Mouse (Mus musculus): ENCODE results near the gene Lpar5.

Lpar5 gene

DNA sequence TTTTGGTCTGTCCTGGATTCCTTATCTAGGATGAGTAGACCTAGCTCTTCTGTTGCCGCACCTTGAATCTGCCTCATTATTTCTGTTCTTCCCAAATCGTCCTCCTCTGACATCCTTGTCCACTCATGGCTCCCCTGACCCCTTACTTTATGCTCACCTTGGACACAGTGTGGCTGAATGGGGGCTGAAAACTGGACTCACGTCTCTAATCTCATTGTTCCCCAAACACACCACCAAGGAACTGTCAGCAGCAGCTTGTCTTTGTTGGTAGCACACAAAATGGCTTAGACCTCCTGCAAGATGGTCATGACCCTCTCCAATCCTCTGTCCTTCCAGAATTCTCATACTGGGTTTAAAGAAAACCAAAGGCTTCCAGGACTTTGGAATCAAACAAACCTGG, 20.2 kb downstream of the Lpar5 start:
- DNase-seq: no peak

DNA sequence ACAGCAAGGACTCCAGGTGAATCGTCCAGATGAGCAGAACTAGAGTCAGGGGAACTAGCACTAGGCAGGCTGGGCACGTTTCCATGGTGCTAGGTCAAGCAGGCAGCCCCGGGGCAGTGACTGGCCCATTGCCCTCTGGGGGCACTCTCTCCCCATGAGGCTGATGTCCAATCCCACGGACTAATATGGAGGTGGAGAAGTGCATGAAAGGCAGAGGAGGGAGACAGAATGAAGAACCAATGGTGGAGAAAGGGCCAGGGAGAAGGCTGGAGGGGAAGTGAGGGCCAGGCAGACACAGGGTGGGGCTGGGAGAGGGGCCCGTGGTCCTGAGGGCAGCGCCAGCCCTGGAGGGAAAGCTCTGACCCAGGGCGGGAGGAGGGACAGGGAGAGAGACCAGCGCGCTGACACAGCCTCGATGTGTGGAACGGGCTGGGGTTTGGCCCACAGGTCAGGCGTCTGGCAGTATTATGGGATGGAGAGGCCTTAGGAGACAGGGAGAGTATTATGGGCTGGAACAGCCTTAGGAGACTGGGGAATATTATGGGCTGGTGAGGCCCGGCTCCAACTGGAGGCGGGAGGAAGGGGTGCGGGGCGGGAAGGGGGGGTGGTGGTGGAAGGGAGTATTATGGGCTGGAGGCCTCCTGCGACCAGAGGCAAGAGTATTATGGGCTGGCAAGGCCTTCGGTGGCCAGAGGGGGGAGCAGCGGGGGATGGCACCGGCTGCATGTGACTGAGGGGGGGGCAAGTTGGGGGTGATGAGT, 21.0 kb downstream of the Lpar5 start:
- no peak for DNase-seq

DNA sequence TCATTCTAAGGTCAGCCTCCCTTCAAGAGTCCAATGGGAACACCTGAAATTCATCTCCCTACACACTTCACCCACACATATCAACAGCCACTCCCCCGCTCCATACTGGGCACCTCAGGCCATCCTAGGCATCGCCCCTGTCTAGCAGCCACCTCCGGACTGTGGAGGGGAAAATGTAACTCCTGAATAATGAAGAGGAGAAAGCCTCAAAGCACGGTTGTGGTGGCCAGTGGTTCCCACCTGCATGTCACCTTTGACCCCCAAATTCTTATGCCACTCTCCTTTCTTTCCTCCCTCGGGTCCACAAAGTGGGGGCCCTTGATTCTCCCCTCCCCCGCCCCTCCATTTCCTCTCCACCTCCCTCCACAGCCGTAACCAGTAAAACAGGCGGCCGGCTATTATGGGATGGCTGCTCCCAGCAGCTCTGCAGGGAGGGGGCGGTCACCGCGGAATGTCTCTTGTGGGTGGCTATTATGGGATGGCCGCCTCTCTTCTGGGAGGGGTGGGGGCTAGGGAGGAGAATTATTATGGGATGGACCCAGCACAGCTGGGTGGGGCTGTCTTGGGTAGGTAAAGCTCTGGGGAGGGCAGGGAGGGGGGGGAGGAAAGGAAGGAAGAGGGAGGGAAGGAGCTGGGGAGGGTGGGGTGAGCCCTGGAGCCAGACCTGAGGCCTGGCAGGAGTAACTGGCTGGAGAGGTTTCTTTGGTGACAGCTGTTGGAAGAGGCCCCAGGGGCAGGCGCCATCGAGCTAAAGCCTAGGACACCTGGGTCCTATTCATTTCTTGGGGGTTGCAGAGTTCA, 22.0 kb downstream of the Lpar5 start:
- no peak for DNase-seq

DNA sequence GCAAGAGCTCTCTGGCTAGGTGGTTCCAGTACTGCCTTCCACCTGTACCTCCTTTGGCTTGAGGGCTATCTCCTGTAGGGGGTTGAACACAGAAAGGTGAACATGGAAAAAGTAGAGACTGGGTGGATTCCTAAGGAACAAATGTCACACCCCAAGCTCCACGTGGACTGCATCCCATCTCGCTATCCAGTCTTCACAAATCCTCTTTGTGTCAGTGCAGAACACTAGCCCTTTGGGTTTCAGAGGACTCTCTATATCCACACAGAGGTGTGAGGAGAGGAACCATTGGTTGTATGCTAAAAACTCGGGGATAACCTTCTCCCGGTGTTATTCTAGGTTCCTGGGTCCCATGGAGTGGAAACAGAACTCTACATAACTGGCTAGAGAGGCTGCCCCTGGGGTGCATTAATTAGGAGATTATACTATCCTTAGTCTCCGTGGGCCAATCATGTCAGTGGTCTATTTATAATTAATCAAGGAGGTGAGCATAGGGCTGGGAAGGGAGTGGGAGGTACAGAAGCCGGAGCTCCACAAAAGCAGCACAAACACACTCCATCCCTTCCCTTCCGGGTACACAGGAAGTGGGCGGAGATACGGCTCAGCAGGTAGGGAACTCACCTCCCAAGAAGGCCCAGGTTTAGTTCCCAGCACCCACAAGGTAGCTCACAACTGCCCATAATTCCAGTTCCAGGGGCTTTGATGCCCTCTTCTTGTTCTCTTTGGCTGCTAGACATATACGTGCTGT, 22.8 kb downstream of the Lpar5 start:
- no peak for DNase-seq

DNA sequence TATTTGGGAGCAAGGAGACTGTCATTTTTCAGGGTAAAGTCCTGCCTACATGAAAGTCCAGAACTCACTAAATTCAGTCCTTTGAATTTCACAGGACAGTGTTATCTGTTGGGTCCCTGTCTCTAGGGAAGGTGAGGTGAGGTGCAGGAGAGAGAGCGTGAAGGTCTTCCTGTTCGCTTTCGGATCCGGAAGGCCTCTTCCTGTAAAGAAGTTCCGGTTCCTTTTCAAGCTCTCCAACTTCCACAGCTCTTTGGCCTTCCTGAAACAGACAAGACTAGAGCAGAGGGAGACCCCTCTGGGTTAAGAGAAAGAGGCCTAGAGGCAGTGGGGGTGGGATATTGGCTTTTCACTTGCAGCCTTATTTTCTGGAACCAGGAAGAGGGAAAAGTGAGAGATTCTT, 24.7 kb downstream of the Lpar5 start:
- DNase-seq: no peak

DNA sequence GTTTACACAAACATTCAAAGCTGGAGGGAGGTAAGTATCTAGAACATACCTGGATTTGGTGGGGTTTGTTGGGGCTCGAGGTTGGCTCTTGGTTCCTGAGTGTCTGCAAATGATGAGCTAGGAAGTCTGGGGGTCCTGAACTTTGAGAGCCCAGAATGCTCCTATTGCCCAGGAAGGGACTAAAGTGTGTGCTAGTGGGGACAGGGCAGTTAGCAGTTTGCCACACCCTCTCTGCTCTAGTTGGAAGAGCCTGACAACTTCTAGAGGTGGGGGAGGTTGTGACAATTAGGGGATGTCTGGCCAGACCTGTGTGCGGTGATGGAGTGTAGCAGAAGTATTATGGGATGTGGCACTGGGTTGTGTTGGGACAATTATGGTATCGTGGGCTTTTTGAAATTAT, 27.1 kb downstream of the Lpar5 start:
- peak in 1 of 2 experiments; percentile 23 for DNase-seq

DNA sequence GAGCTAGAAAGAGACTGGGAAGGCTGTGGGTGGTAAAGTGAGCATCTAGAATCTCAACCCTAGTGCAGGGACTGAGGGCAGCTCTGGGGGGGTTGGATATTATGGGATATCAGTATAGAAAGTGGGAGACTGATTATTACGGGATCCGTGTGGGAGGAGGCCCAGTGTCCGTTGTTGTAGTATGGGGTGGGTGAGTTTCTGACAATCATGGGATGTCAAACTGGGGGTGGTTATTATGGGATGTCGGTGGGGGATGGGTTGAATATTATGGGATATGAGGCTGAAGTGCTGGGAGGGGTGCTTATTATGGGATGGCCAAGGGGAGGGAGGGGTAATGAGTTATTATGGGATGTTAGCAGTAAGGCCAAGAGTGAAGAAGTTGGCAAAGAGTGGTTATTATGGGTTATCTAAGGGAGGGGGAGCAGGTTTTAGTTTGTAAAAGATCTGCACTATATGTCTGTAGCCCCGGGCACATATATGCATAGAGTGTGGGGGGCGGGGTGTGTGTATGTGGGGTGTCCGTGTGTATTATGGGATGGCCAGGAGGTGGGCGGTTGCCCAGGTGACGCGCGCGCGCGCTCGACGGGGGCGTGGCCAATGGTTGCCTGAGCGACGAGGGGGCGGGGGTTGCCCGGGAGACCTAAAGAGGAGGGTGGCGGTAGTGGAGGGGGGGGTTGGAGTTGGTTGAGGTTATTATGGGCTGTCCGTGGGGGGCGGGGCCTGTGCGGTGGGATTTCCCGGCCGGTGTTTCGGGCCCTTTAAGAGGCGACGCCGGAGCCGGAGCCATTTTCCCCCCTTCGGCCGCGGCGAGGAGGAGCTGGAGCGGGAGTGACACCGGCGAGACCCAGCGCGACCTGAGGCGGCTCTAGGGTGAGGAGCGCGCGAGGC, 27.9 kb downstream of the Lpar5 start, which contains the start of gene Chd4:
TSS of gene Chd4 (plus strand) at position 591 of the 888 bp plus-strand sequence.
- peak; percentile 92 to 95 for DNase-seq

DNA sequence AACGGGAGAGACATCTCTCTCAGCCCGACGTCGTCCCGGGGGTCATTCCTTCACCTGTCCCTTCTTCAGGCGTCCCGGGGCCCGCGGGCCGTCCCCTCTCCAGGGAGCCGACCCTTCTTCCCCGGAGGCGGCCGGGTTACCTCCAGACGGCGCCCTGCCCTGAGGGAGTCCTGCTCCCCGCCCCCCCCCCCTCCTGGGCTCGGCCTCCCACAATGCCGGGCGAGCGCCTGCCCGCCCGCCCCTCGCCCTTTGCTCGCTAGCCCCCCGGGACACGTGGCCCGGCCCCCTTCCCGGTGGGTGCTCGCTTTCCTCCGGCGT, 28.5 kb downstream of the Lpar5 start:
- DNase-seq: no peak

DNA sequence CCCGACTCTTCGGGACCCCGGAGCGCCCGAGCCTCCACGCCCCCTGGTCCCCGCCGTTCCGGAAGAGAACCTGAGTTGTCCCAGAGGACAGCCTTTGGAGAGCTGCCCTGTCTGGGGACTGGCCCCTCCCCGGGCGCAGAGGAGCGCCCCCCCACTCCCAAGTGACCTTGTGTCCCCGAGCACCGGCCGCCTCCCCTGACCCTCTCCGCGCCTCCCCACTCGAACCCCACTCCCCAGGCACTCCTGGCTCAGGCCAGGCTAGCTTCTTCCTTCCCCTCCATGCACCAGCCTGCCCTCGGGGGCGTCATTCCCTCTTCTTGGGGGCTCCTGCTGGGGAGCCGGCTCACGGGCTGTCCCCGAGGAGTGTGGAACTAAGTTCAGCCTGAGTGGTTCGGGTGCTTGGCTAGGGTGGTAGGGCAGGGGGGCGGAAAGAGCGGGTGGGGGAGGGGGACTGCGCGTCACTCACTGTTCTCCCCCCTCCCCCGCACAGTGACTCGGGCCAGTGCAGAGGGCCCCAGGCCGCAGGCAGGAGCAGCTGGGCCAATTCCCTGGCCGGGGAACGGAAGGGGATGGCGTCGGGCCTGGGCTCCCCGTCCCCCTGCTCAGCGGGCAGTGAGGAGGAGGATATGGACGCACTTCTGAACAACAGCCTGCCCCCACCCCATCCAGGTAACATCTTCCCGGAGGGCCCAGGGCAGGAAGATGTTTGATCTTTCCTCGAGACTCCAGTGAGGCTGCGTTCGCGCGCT, 29.1 kb downstream of the Lpar5 start:
- DNase-seq: peak; percentile 66 to 67

DNA sequence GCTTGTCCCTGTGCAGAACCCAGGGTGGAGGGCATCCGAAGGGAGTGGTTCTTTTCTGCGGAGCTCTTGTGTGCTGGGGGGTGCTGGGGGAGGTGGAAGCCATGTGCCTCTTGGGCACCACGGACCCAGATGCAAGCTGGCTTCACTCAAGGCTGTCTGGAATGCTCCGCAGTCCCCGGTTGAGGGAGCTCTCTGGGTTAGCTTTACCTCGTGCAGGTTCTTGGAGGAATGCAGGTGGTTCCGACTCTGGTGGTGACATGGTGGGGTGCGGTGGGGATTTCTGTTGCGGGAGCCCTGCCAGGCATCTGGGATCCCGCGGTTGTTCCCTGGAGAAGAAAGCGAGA, 29.6 kb downstream of the Lpar5 start:
- no peak for DNase-seq

DNA sequence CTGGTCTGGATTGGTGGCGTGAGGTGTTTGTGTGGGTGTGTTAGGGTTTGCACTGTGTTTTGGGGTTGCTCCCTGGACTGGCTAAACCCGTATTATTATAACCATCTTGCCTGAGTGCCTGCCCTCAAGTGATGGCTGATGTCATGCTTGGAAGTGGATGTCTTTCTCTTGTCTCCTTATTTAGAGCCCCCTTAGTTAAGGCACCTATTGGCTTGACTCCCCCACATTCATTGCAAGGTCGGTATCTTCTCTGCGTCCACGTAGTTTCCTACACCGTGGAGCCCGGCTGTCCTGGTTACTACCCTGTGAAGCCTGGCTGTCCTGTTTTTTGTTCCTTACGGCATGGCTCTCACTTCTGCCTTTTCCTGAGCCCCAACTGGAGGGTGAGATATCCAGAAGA, 30.2 kb downstream of the Lpar5 start:
- DNase-seq: no peak

DNA sequence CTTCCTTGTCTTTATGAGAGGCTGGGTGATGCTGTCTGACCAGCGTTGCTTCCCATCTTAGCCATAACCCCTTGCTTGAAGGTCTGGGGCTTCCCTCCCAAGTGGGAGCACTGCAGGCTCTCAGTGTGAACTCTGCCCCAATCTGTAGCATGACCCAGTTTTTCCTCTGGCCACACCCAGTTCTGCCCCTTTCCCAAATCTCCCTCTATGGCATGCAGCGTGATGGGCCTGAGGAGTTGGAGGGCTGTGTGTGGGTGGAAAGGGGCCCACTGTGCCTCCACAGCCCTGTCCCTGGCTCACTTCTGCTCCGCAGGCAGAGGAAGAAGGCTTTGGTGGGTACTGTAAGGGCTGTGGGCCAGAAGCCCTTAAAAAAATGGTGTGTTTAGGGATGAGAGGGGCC, 30.8 kb downstream of the Lpar5 start:
- DNase-seq: no peak

DNA sequence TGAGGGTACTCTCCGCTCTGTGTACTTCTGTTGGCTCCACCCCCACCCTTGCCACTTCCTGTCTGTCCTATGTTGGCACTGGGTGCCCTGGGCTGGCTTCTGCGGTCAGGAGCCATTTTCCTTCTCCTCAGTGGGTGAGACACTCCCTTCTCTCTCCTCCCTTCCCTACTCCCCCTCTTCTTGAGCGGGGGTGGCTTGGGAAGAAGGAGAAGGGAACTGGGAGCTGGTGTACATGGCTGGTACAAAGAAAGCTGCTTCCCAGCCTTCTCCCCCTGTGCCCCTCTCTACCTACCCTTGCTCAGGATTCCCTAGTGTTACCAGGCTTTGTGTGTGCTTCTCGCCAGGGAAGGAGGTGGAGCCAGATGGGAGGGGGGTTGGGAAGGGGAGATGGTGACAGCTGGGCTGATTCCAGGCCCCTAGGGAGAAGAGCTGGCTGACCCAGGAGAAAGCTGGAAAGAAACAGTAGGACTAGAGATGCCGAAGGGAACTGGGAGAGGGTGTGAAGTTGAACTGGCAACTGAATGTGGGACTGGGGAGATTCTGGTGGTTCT, 31.8 kb downstream of the Lpar5 start:
- peak; percentile 68 to 72 for DNase-seq

DNA sequence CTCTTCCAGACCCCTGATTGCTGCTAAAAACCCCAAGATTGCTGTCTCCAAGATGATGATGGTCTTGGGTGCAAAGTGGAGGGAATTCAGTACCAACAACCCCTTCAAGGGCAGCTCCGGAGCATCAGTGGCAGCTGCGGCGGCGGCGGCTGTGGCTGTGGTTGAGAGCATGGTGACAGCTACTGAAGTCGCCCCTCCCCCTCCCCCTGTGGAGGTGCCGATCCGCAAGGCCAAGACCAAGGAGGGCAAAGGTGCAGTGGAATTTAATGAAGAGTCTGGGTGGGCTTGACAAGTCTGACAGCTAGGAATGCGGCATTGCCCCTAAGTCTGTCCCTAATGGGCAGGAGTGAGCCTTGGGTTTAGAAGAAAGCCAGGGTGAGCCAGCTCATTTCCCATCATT, 33.7 kb downstream of the Lpar5 start:
- no peak for DNase-seq

DNA sequence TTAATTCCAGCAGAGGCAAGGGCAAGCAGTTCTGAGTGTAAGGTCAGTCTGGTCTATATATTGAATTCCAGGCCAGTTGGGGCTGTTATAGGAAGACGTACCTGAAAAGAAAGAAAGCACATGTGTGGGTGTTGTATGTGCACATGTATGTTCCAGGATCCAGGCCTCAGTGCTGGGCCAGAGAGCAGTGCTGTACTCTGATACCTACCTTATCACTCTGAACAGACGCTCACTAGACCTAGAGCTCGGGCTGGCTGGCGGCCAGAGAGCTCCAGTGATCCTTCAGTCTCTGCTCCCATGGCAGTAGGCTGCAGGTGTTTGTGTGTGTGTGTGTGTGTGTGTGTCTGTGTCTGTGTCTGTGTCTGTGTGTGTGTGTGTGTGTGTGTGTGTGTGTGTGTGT, 36.5 kb downstream of the Lpar5 start:
- DNase-seq: no peak

DNA sequence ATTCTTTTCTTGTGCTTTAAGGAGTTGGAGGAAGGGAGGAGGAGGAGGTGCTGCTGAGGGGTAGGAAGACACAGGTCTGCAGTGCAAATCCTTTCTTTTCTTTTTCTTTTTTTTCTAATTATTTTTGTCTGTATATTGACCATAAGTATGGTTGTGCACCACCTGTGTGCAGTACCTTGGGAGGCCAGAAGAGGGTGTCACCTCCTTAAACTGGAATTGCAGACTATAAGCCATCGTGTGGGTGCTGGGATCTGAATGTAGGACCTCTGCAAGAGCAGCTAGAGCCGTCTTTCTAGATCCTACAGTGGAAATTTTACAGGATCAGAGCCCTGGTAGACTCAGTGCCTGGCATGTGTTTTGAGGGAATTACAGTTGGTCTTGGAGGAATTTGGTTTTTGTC, 40.0 kb downstream of the Lpar5 start:
- DNase-seq: peak; percentile 37 to 38

DNA sequence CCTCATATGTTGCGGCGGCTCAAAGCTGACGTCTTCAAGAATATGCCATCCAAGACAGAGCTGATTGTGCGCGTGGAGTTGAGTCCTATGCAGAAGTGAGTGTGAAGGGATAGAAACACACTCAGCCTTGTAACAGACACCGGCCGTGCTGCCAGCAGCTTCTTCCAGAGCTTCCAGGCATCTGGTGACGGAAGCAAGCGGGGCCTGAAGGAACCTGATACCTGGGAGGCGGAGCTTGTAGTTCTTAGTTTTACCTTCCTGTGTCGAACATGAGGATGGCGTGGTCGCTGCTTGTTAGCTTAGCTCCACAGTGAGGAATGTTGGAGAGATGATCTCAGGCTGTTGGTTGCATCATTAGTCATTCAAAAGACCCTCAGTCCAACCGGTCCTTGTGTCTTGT, 41.7 kb downstream of the Lpar5 start:
- no peak for DNase-seq

DNA sequence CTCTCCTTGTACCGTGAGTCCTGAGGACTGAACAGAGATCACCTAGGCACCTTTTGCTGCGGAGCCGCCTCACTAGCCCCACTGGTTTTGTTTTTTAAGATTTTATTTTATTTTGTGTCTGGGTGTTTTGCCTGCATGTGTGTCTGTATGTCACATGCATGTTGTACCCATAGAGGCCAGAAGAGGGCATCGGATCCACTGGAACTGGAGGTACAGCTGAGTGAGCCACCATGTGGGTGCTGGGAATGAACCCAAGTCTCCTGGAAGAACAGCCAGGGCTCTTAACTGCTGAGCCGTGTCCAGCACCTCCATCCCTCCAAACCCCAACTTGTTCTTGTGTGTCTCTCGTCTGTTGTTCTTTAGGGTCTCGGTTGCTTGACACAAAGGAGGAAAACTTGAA, 43.2 kb downstream of the Lpar5 start:
- peak; percentile 52 to 62 for DNase-seq

DNA sequence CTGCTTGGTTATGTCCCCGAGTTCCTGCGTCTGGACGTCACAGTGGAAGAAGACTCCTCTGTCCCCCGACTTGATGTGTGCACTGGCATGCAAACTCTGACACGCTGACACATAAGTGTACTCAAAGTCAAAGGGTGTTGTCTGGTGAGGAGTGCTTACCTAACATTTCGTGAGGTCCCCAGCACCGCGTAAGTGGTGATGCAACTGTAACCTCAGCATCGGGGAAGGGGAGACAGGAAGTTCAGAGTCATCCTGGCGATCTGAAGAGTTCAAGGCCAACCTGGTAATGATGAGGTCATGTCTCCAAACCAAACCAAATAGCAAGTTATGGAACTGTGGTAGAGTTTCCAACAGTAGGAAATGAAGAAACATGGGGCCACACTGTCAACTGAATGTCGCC, 44.8 kb downstream of the Lpar5 start:
- DNase-seq: no peak

DNA sequence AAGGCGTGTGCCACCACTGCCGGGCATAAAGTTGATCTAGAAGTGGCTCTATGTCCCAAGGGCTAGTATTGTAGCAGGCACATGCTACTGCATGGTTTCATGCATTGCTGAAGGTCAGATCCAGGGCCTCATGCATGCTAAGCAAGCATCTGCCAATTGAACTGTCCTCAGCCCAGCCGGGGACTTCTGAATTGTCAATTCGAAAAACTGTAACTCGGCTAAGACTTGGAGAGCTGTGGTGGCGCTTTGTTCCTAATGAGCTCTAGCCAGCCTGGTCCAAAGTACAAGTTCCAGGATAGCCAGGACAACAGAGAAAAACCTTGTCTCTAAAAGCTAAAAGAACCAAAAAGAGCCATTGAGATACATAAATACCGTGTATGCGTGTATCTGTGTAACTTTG, 51.7 kb downstream of the Lpar5 start:
- no peak for DNase-seq

DNA sequence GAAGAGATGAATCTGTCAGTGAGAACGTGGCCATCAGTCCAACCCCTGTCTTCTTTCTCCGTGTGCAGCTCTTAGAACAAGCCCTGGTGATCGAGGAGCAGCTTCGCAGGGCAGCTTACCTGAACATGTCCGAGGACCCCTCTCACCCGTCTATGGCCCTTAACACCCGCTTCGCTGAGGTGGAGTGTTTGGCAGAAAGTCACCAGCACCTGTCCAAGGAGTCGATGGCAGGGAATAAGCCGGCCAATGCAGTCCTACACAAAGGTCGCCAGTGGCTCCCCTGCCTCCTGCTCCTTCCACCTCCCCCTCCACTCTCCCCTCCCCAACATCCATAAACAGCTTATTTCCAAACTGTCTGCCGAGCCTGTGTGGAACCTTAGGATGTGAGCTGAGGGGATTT, 61.0 kb downstream of the Lpar5 start:
- no peak for DNase-seq
